Mouse (Mus musculus): ENCODE results near the gene Ltb4r2. TPM values are rescaled to one million over a fixed set of nuclear protein-coding genes. Genes with fewer than 3 reads are reported as not detected.

Ltb4r2 gene
- polyA plus RNA-seq, 1 experiment from 2014 or later, result 0.27 TPM

DNA sequence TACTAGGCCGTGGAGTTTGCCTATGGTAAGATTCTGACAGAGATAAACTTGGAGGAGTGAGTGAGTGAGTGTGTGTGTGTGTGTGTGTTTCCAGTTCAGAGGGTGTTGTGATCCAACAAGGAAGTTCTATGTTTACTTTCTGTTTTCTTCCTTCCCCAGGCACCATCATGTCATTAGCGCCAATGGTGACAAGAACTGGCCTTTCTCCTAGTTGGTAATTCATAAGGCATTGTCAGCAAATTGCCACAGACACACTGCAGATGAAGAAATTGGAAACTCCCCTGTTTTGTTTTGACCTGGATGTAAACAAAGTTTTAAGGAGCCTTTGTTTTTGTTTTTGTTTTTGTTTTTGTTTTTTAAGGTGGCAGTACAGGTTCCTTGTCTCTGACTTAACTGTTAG is 32.2 kb downstream of the Ltb4r2 start:
- H3K4me2 ChIP-seq (ENCODE audit: low read length), result no peak overlapping the region
- H3K4me1 ChIP-seq (ENCODE audit: control insufficient read depth in 2 of 2, insufficient read depth in 2 of 2, low read length in 2 of 2), result peaks cover 4 to 7% of the 10 kb centered on the region in 2 experiments; a peak in 3 of 4 replicates
- no peaks in the 10 kb centered on the region for H3K9me3 ChIP-seq (ENCODE audit: control insufficient read depth, low read length)
- no peak overlapping the region for H3K9ac ChIP-seq (ENCODE audit: low read length)
- H3K27ac ChIP-seq (replicated peaks in 1 of 2; ENCODE audit: control insufficient read depth in 1 of 2, insufficient read depth in 1 of 2, low read depth in 2 of 2, low read length in 2 of 2), result no peak overlapping the region
- ATAC-seq (ENCODE audit: insufficient number of reproducible peaks, insufficient read depth, low FRiP score, low read depth), result no peak
- H3K36me3 ChIP-seq (ENCODE audit: control insufficient read depth, insufficient read depth, low read length), result no peaks in the 10 kb centered on the region
- no peak overlapping the region for H3K4me3 ChIP-seq (ENCODE audit: control insufficient read depth in 1 of 2, insufficient read depth in 1 of 2, low read depth in 1 of 2, low read length in 2 of 2)
- 54% methylated on average over 2 of the region's 2 CpGs for WGBS
- H3K27me3 ChIP-seq (ENCODE audit: control insufficient read depth, insufficient read depth, low read length), result peaks cover 9% of the 10 kb centered on the region

DNA sequence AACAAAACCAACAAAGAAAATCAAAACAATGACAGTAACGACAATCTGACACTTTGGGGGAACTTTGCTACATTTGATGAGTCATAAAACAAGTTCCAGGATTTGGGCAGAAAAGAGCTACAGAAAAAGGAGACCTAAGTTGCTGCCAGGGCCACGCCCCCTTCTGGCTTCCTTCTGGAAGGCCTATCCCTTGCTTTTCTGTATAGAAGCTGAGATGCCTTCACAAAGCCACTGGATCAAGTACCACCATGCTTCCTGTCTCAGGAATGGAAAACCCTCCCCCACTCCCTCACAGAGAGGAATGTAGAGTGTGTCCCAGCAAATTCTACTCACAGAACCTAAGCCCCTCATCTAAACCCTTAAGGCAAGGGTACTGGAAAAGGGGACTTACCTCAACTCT is 32.7 kb downstream of the Ltb4r2 start:
- no peak overlapping the region for H3K4me2 ChIP-seq (ENCODE audit: low read length)
- WGBS, result 59% methylated on average over 2 of the region's 2 CpGs
- H3K36me3 ChIP-seq (ENCODE audit: control insufficient read depth, insufficient read depth, low read length), result no peaks in the 10 kb centered on the region
- H3K4me1 ChIP-seq (ENCODE audit: control insufficient read depth in 2 of 2, insufficient read depth in 2 of 2, low read length in 2 of 2), result peaks cover 4% of the 10 kb centered on the region in 2 experiments; a peak in 1 of 4 replicates
- peaks cover 4% of the 10 kb centered on the region for H3K27me3 ChIP-seq (ENCODE audit: control insufficient read depth, insufficient read depth, low read length)
- no peak overlapping the region for H3K9ac ChIP-seq (ENCODE audit: low read length)
- H3K27ac ChIP-seq (replicated peaks in 1 of 2; ENCODE audit: control insufficient read depth in 1 of 2, insufficient read depth in 1 of 2, low read depth in 2 of 2, low read length in 2 of 2), result no peak overlapping the region
- H3K9me3 ChIP-seq (ENCODE audit: control insufficient read depth, low read length), result no peaks in the 10 kb centered on the region
- no peak for ATAC-seq (ENCODE audit: insufficient number of reproducible peaks, insufficient read depth, low FRiP score, low read depth)
- no peak overlapping the region for H3K4me3 ChIP-seq (ENCODE audit: control insufficient read depth in 1 of 2, insufficient read depth in 1 of 2, low read depth in 1 of 2, low read length in 2 of 2)

DNA sequence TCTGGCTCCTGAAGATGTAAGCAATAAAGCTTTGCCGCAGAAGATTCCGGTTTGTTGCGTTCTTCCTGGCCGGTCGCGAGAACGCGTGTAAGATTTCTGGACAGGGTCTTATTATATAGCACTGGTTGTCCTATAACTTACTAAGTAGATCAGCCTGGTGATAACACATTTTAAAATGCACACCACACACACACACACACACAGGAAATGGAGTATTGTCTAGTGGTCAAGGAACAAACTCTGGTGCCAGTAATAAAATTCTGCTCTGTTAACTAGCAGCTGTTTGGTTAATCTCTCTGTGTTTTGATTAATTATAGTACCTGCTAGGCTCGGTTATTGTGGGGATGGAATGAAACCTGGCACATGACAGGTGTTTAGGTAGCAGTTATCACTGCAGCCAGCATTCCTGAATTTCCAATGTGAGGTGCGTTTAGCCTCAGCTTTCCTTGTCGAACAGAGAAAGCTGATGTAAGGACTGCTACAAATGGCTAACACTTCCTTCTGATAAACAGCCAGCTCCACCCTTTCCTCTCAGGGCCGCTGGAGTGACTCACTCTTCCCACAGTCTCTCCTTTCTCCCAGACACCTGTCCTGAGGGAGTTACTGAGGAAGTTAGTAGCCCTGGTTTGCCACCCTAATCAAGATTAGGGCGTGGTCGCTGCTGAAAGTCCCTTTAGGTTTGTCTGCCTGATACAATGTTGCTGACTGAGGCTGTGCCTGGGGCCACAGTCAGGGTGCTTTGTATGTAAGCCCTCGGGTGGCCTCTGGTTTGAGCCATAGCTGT is 34.3 kb downstream of the Ltb4r2 start:
- H3K9me3 ChIP-seq (ENCODE audit: control insufficient read depth, low read length), result no peaks in the 10 kb centered on the region
- no peak overlapping the region for H3K9ac ChIP-seq (ENCODE audit: low read length)
- no peak overlapping the region for H3K4me2 ChIP-seq (ENCODE audit: low read length)
- no peak overlapping the region for H3K4me3 ChIP-seq (ENCODE audit: control insufficient read depth in 1 of 2, insufficient read depth in 1 of 2, low read depth in 1 of 2, low read length in 2 of 2)
- no peaks in the 10 kb centered on the region for H3K27me3 ChIP-seq (ENCODE audit: control insufficient read depth, insufficient read depth, low read length)
- H3K36me3 ChIP-seq (ENCODE audit: control insufficient read depth, insufficient read depth, low read length), result no peaks in the 10 kb centered on the region
- ATAC-seq (ENCODE audit: insufficient number of reproducible peaks, insufficient read depth, low FRiP score, low read depth), result peak; percentile 71
- peaks cover 4% of the 10 kb centered on the region in 2 experiments; a peak in 1 of 4 replicates for H3K4me1 ChIP-seq (ENCODE audit: control insufficient read depth in 2 of 2, insufficient read depth in 2 of 2, low read length in 2 of 2)
- WGBS, result 64% methylated on average over 15 of the region's 15 CpGs
- peak overlapping the region; percentile 13 to 50; a peak in 2 of 4 replicates for H3K27ac ChIP-seq (replicated peaks in 1 of 2; ENCODE audit: control insufficient read depth in 1 of 2, insufficient read depth in 1 of 2, low read depth in 2 of 2, low read length in 2 of 2)

Other genes with a start within 250 kb of the Ltb4r2 start
- gene Nrl, start 236.4 kb upstream of the Ltb4r2 start, polyA plus RNA-seq (2014; fragmentation: Nextera tagmentation; extraction: Ambion mirVana), result not detected in 2 replicates
- 35.1 TPM in 2 replicates for gene Pck2, start 221.2 kb upstream of the Ltb4r2 start, polyA plus RNA-seq (2014; fragmentation: Nextera tagmentation; extraction: Ambion mirVana)
- 68.1 and 74.1 TPM in 2 replicates for gene Dcaf11, start 201.4 kb upstream of the Ltb4r2 start, polyA plus RNA-seq (2014; fragmentation: Nextera tagmentation; extraction: Ambion mirVana)
- gene A730061H03Rik, start 201.0 kb upstream of the Ltb4r2 start, polyA plus RNA-seq (2014; fragmentation: Nextera tagmentation; extraction: Ambion mirVana), result not detected in 2 replicates
- 97.6 and 102 TPM in 2 replicates for gene Fitm1, start 185.8 kb upstream of the Ltb4r2 start, polyA plus RNA-seq (2014; fragmentation: Nextera tagmentation; extraction: Ambion mirVana)
- gene Psme1, start 183.3 kb upstream of the Ltb4r2 start, polyA plus RNA-seq (2014; fragmentation: Nextera tagmentation; extraction: Ambion mirVana), result 224 and 250 TPM in 2 replicates
- gene Emc9, start 176.1 kb upstream of the Ltb4r2 start, polyA plus RNA-seq (2014; fragmentation: Nextera tagmentation; extraction: Ambion mirVana), result 22.6 and 22.7 TPM in 2 replicates
- 225 and 229 TPM in 2 replicates for gene Psme2, start 170.3 kb upstream of the Ltb4r2 start, polyA plus RNA-seq (2014; fragmentation: Nextera tagmentation; extraction: Ambion mirVana)
- gene Rnf31, start 169.7 kb upstream of the Ltb4r2 start, polyA plus RNA-seq (2014; fragmentation: Nextera tagmentation; extraction: Ambion mirVana), result 12.7 and 13.1 TPM in 2 replicates
- 9.8 and 10.1 TPM in 2 replicates for gene Irf9, start 157.9 kb upstream of the Ltb4r2 start, polyA plus RNA-seq (2014; fragmentation: Nextera tagmentation; extraction: Ambion mirVana)
- gene Rec8, start 143.4 kb upstream of the Ltb4r2 start, polyA plus RNA-seq (2014; fragmentation: Nextera tagmentation; extraction: Ambion mirVana), result 7.1 and 10.2 TPM in 2 replicates
- gene Ipo4, start 125.5 kb upstream of the Ltb4r2 start, polyA plus RNA-seq (2014; fragmentation: Nextera tagmentation; extraction: Ambion mirVana), result 65.7 and 68.4 TPM in 2 replicates
- gene Gm49378, start 123.5 kb upstream of the Ltb4r2 start, polyA plus RNA-seq (2014; fragmentation: Nextera tagmentation; extraction: Ambion mirVana), result 1.8 and 2.5 TPM in 2 replicates
- 86.6 and 90.0 TPM in 2 replicates for gene Tm9sf1, start 117.6 kb upstream of the Ltb4r2 start, polyA plus RNA-seq (2014; fragmentation: Nextera tagmentation; extraction: Ambion mirVana)
- 0.35 and 0.46 TPM in 2 replicates for gene Tssk4, start 111.2 kb upstream of the Ltb4r2 start, polyA plus RNA-seq (2014; fragmentation: Nextera tagmentation; extraction: Ambion mirVana)
- 99.2 and 100 TPM in 2 replicates for gene Mdp1, start 100.9 kb upstream of the Ltb4r2 start, polyA plus RNA-seq (2014; fragmentation: Nextera tagmentation; extraction: Ambion mirVana)
- 40.6 and 40.9 TPM in 2 replicates for gene Gmpr2, start 89.5 kb upstream of the Ltb4r2 start, polyA plus RNA-seq (2014; fragmentation: Nextera tagmentation; extraction: Ambion mirVana)
- 511 and 563 TPM in 2 replicates for gene Nedd8, start 89.3 kb upstream of the Ltb4r2 start, polyA plus RNA-seq (2014; fragmentation: Nextera tagmentation; extraction: Ambion mirVana)
- 28.7 and 31.6 TPM in 2 replicates for gene Tinf2, start 79.6 kb upstream of the Ltb4r2 start, polyA plus RNA-seq (2014; fragmentation: Nextera tagmentation; extraction: Ambion mirVana)
- gene Tgm1, start 47.5 kb upstream of the Ltb4r2 start, polyA plus RNA-seq (2014; fragmentation: Nextera tagmentation; extraction: Ambion mirVana), result 0.13 and 0.14 TPM in 2 replicates
- 20.1 and 20.5 TPM in 2 replicates for gene Rabggta, start 39.2 kb upstream of the Ltb4r2 start, polyA plus RNA-seq (2014; fragmentation: Nextera tagmentation; extraction: Ambion mirVana)
- gene Dhrs1, start 15.7 kb upstream of the Ltb4r2 start, polyA plus RNA-seq (2014; fragmentation: Nextera tagmentation; extraction: Ambion mirVana), result 59.8 and 70.6 TPM in 2 replicates
- gene Nop9, start 15.7 kb upstream of the Ltb4r2 start, polyA plus RNA-seq (2014; fragmentation: Nextera tagmentation; extraction: Ambion mirVana), result 21.3 and 25.2 TPM in 2 replicates
- 1.5 and 1.6 TPM in 2 replicates for gene Cideb, start 3.0 kb upstream of the Ltb4r2 start, polyA plus RNA-seq (2014; fragmentation: Nextera tagmentation; extraction: Ambion mirVana)
- gene Ltb4r1, start 4.5 kb downstream of the Ltb4r2 start, polyA plus RNA-seq (2014; fragmentation: Nextera tagmentation; extraction: Ambion mirVana), result 0.28 and 0.62 TPM in 2 replicates
- 14.8 and 17.7 TPM in 2 replicates for gene Adcy4, start 22.7 kb downstream of the Ltb4r2 start, polyA plus RNA-seq (2014; fragmentation: Nextera tagmentation; extraction: Ambion mirVana)
- 13.6 and 16.1 TPM in 2 replicates for gene Ripk3, start 27.4 kb downstream of the Ltb4r2 start, polyA plus RNA-seq (2014; fragmentation: Nextera tagmentation; extraction: Ambion mirVana)
- gene Nfatc4, start 61.7 kb downstream of the Ltb4r2 start, polyA plus RNA-seq (2014; fragmentation: Nextera tagmentation; extraction: Ambion mirVana), result 7.6 and 11.0 TPM in 2 replicates
- 11.0 and 12.4 TPM in 2 replicates for gene Nynrin, start 92.6 kb downstream of the Ltb4r2 start, polyA plus RNA-seq (2014; fragmentation: Nextera tagmentation; extraction: Ambion mirVana)
- gene Cbln3, start 123.0 kb downstream of the Ltb4r2 start, polyA plus RNA-seq (2014; fragmentation: Nextera tagmentation; extraction: Ambion mirVana), result 0.24 and 0.61 TPM in 2 replicates
- gene Khnyn, start 123.5 kb downstream of the Ltb4r2 start, polyA plus RNA-seq (2014; fragmentation: Nextera tagmentation; extraction: Ambion mirVana), result 5.7 and 6.1 TPM in 2 replicates
- 51.6 and 52.1 TPM in 2 replicates for gene Sdr39u1, start 138.9 kb downstream of the Ltb4r2 start, polyA plus RNA-seq (2014; fragmentation: Nextera tagmentation; extraction: Ambion mirVana)
- gene Cma1, start 183.2 kb downstream of the Ltb4r2 start, polyA plus RNA-seq (2014; fragmentation: Nextera tagmentation; extraction: Ambion mirVana), result 2.6 and 3.5 TPM in 2 replicates
- not detected in 2 replicates for gene Cma2, start 189.6 kb downstream of the Ltb4r2 start, polyA plus RNA-seq (2014; fragmentation: Nextera tagmentation; extraction: Ambion mirVana)